Mouse (Mus musculus) E14TG2a.4 (cell line): ENCODE measurements at regions not wholly inside any gene's neighbourhood (a gene's known extent, or its start where the extent isn't known, plus 50 kb on each side); places are given as distances from the start of the nearest gene placed in this dataset.
"Not testable (repeated sequence)": the region's sequence is repeated elsewhere in the genome, so short reads cannot be mapped to it uniquely, and the experiment has no call there.

Experiments used
- H3K27me3 ChIP-seq: 2 replicates; pipeline ENCODE4 v1.6.1; 2014; ENCODE audit warnings: low read length, control low read depth; ENCODE audit not compliant: insufficient read depth
- H3K36me3 ChIP-seq: 2 replicates; pipeline ENCODE4 v1.6.1; 2014; ENCODE audit warnings: low read length, control low read depth; ENCODE audit not compliant: insufficient read depth
- H3K4me1 ChIP-seq: replicated peaks from 2 replicates; pipeline ENCODE4 v1.6.1; 2014; ENCODE audit warnings: low read depth, low read length, control low read depth
- H3K4me3 ChIP-seq: replicated peaks from 2 replicates; pipeline ENCODE4 v1.5.1; 2014; ENCODE audit warnings: mild to moderate bottlenecking, low read length
- H3K9me3 ChIP-seq: 2 replicates; pipeline ENCODE4 v1.6.1; 2014; ENCODE audit warnings: low read length, control low read depth
- CTCF ChIP-seq: conservative IDR thresholded peaks from 2 replicates; pipeline ENCODE4 v1.5.1; 2014; ENCODE audit warnings: low read length
- NANOG ChIP-seq: IDR thresholded peaks from 2 replicates; pipeline ENCODE4 v1.6.1; 2014; ENCODE audit warnings: borderline replicate concordance, low read length, mixed read lengths
- POU5F1 ChIP-seq: IDR thresholded peaks from 2 replicates; pipeline ENCODE4 v1.6.1; 2014; ENCODE audit warnings: low read length, borderline replicate concordance

DNA sequence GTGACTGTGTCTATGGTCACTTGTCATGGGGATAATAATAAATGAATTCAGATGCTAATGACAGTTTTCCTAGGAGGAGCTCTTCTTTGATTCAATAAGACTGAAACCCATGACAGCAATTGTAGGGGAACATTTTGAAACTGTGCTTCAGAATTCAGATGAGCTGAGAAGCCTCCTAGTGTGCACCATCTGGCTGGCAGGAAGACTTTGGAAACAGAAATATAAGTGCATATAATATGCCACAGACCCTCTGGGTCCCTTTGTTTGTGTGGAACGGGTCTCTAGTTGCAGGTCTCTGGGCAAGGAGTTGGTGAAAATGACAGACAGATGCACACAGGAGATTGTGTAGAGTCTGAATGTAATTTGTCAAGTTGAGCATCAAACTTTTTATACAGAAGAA lies 1043.3 kb upstream of the Cntnap5a start:
- no peaks in the 10 kb centered on the region for H3K9me3 ChIP-seq
- no peaks in the 10 kb centered on the region for H3K36me3 ChIP-seq
- H3K27me3 ChIP-seq = no peaks in the 10 kb centered on the region
- TF ChIP-seq CTCF (no peak), POU5F1 (no peak), NANOG (no peak)
- H3K4me1 ChIP-seq = peaks cover 19% of the 10 kb centered on the region
- no peak overlapping the region for H3K4me3 ChIP-seq

DNA sequence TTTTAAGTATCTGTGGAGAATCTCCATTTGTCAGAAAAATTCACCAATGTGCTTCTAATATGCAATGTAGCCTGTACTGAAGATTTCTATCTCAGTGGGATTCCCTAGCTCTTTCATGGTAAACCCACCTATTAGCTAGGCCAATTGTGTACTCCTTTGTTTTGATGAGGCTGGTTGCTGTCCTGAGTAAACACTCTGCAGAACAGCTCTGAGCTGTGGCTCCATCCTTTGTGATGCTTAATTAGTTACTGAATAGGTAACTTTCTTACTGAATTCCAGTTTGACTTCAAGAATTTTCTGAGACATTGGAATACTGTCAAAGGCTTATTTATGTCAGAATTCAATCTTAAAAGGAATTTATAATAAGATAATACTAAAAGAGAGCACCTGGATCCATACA lies 1042.7 kb upstream of the Cntnap5a start:
- H3K4me1 ChIP-seq = peaks cover 19% of the 10 kb centered on the region
- not testable (repeated sequence) for H3K9me3 ChIP-seq, H3K36me3 ChIP-seq, H3K27me3 ChIP-seq, H3K4me3 ChIP-seq
- TF ChIP-seq NANOG = peak; percentile 61

GRCm38 (mm10) chr1:114673954-114674353 lies 1010.6 kb upstream of the Cntnap5a start:
- H3K36me3 ChIP-seq = no peaks in the 10 kb centered on the region
- H3K27me3 ChIP-seq = no peaks in the 10 kb centered on the region
- TF ChIP-seq POU5F1 = no peak
- TF ChIP-seq CTCF = no peak
- TF ChIP-seq NANOG = no peak

DNA sequence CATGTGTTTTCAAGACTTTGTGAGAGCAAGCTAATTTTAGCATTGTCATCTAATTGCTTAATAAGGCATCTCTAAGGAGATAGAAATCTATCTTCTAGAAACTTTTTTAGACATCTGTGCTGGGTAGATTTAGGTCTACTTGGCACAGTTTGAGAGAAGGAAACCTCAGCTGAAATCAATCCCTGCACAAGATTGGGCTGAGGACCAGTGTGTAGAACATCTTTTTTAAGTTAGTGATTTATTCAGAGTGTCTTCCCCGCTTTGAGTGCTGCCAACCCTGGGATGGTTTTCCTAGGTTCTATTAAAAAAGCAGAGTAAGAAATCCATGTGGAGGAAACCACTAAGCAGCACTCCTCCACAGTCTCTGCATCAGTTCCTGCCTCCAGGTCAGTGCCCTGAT lies 1003.3 kb upstream of the Cntnap5a start:
- Histone ChIP-seq H3K36me3 (no peaks in the 10 kb centered on the region), H3K4me1 (no peaks in the 10 kb centered on the region), H3K27me3 (no peaks in the 10 kb centered on the region), H3K4me3 (no peak overlapping the region), H3K9me3 (no peaks in the 10 kb centered on the region)
- TF ChIP-seq NANOG (no peak), CTCF (no peak), POU5F1 (no peak)

More at GRCm38 (mm10) chr1:114673954-114674353, 1010.6 kb upstream of the Cntnap5a start:
- Histone ChIP-seq H3K4me3 (no peak overlapping the region), H3K4me1 (no peaks in the 10 kb centered on the region), H3K9me3 (no peaks in the 10 kb centered on the region)

DNA sequence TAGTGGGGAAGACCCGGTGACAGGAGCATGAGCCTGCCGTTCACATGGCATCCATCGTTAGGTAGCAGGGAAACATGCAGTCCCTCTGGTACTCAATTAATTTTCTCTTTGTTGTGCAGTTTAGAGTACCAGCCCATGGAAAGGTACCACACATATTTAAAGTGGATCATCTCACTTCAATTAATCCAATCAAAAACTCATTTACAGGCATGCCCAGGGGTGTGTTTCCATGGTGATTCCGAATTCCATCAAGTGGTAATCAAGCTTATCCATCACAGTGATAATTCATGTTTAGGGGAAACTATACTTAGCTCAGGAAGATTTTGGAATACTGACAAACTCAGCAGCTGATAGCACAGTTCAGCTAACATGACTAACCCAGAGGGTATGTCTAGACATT lies 963.4 kb upstream of the Cntnap5a start:
- Histone ChIP-seq H3K4me1 (no peaks in the 10 kb centered on the region), H3K27me3 (no peaks in the 10 kb centered on the region), H3K4me3 (no peak overlapping the region), H3K36me3 (no peaks in the 10 kb centered on the region), H3K9me3 (no peaks in the 10 kb centered on the region)
- no peak for TF ChIP-seq POU5F1
- TF ChIP-seq NANOG = no peak
- no peak for TF ChIP-seq CTCF

DNA sequence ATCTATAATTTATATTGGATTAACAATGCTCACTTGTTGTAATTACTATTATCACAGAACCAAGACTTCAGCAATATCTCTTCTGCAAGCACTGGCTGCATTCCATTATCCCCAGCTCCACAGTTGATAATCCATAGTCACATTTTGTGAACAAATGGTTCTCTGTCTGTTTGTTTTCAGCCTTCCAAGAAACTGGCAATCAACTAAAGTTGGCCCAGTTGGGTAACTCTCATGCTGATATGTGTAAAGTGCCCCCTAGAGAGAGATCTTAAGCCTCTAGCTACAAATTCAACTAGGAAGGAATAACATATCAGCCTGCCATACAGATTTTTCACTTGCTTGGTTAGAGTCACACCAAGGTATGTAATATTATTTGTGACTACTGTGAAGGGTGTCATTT lies 955.4 kb upstream of the Cntnap5a start:
- no peak for TF ChIP-seq NANOG
- no peak for TF ChIP-seq POU5F1
- TF ChIP-seq CTCF = no peak
- Histone ChIP-seq H3K4me1 (no peaks in the 10 kb centered on the region), H3K27me3 (no peaks in the 10 kb centered on the region)

More for the DNA sequence above, 955.4 kb upstream of the Cntnap5a start:
- Histone ChIP-seq H3K4me3 (no peak overlapping the region), H3K9me3 (no peaks in the 10 kb centered on the region), H3K36me3 (no peaks in the 10 kb centered on the region)
